Mouse (Mus musculus) forebrain, embryonic 13.5 days (tissue): ENCODE measurements around the gene Rraga. TPM values are rescaled to one million over a fixed set of nuclear protein-coding genes. Genes with fewer than 3 reads are reported as not detected.
"Not testable (repeated sequence)": the region's sequence is repeated elsewhere in the genome, so short reads cannot be mapped to it uniquely, and the experiment has no call there.

Experiments
- ATAC-seq: fragments of 200-750 bp; cut with Nextera tagmentation; 2 replicates; pipeline ENCODE4 v1.8.0; 2017
- H3K27ac ChIP-seq: fragments of 300-500 bp; sonication (generic); 2 replicates; pipeline ENCODE4 v1.5.1; 2015; ENCODE audit warnings: inconsistent platforms, mild to moderate bottlenecking, moderate library complexity
- H3K27me3 ChIP-seq: fragments of 300-500 bp; sonication (generic); 2 replicates; pipeline ENCODE4 v1.6.1; 2015; ENCODE audit warnings: mild to moderate bottlenecking, inconsistent platforms
- H3K36me3 ChIP-seq: fragments of 300-500 bp; sonication (generic); 2 replicates; pipeline ENCODE4 v1.6.1; 2015; ENCODE audit warnings: mild to moderate bottlenecking, inconsistent platforms; ENCODE audit not compliant: poor library complexity, severe bottlenecking
- H3K4me1 ChIP-seq: fragments of 300-500 bp; sonication (generic); 2 replicates; pipeline ENCODE4 v1.6.1; 2015; ENCODE audit warnings: inconsistent platforms
- H3K4me2 ChIP-seq: fragments of 300-500 bp; sonication (generic); 2 replicates; pipeline ENCODE4 v1.6.1; 2015; ENCODE audit warnings: inconsistent platforms, mild to moderate bottlenecking, moderate library complexity
- H3K4me3 ChIP-seq: fragments of 300-500 bp; sonication (generic); 2 replicates; pipeline ENCODE4 v1.5.1; 2015; ENCODE audit warnings: mild to moderate bottlenecking, inconsistent platforms
- H3K9ac ChIP-seq: fragments of 300-500 bp; sonication (generic); 2 replicates; pipeline ENCODE4 v1.6.1; 2015; ENCODE audit warnings: mild to moderate bottlenecking, inconsistent platforms
- H3K9me3 ChIP-seq: fragments of 300-500 bp; sonication (generic); replicated peaks from 2 replicates; pipeline ENCODE4 v1.6.1; 2016; ENCODE audit warnings: inconsistent platforms
- WGBS: fragments of 180-500 bp; shearing (Covaris S2); methylation state at CpG from one replicate; pipeline ENCODE4 v1.1.7; 2015; 5-methylcytosine and 5-hydroxymethylcytosine counted together
- polyA plus RNA-seq: library from polyadenylated mRNA; unstranded; fragments of >200 nt; fragmentation: Nextera tagmentation; extraction: Ambion mirVana; gene quantifications from 2 replicates; pipeline ENCODE4 v1.2.1, GENCODE M21; 2015

Gene Rraga
- polyA plus RNA-seq, 1 experiment from 2014 or later: 82.6 TPM

- Histone ChIP-seq H3K9ac (peak within 1 kb of the TSS; percentile 85), H3K27ac (peak within 1 kb of the TSS; percentile 66), H3K4me2 (peak within 1 kb of the TSS; percentile 91), H3K9me3 (no peaks in the 10 kb centered on the region), H3K4me3 (peak within 1 kb of the TSS; percentile 85), H3K4me1 (peaks cover 24% of the 10 kb centered on the region), H3K36me3 (no peaks in the 10 kb centered on the region), H3K27me3 (no peaks in the 10 kb centered on the region)
- WGBS: under 1% methylated on average over 59 of the region's 59 CpGs
- peak; percentile 100 for ATAC-seq
Observed at GRCm38 (mm10) chr4:86611524-86612288, 36.2 kb downstream of the Rraga start, which contains the start of gene Haus6. Gene Haus6, minus strand, starts transcription at chr4:86612055.

- no peak for ATAC-seq
- no peaks in the 10 kb centered on the region for H3K9me3 ChIP-seq
- 26% methylated on average over 8 of the region's 8 CpGs for WGBS
Observed at GRCm38 (mm10) chr4:86612289-86612620, 36.8 kb downstream of the Rraga start.

GRCm38 (mm10) chr4:86620506-86620905, 45.0 kb downstream of the Rraga start:
- H3K4me3 ChIP-seq: no peak overlapping the region
- no peaks in the 10 kb centered on the region for H3K36me3 ChIP-seq
- H3K4me2 ChIP-seq: no peak overlapping the region
- 77% methylated on average over 2 of the region's 2 CpGs for WGBS
- no peak overlapping the region for H3K9ac ChIP-seq
- no peak overlapping the region for H3K27ac ChIP-seq
- no peaks in the 10 kb centered on the region for H3K9me3 ChIP-seq
- no peak for ATAC-seq
- H3K4me1 ChIP-seq: no peaks in the 10 kb centered on the region
- no peaks in the 10 kb centered on the region for H3K27me3 ChIP-seq

More at GRCm38 (mm10) chr4:86612289-86612620, 36.8 kb downstream of the Rraga start:
- Histone ChIP-seq H3K4me1 (peaks cover 24% of the 10 kb centered on the region), H3K36me3 (no peaks in the 10 kb centered on the region), H3K27ac (no peak overlapping the region; the same call in 1 of the 2 replicates), H3K9ac (peak overlapping the region; percentile 58), H3K4me2 (peak overlapping the region; percentile 91), H3K4me3 (peak overlapping the region; percentile 85), H3K27me3 (no peaks in the 10 kb centered on the region)

DNA sequence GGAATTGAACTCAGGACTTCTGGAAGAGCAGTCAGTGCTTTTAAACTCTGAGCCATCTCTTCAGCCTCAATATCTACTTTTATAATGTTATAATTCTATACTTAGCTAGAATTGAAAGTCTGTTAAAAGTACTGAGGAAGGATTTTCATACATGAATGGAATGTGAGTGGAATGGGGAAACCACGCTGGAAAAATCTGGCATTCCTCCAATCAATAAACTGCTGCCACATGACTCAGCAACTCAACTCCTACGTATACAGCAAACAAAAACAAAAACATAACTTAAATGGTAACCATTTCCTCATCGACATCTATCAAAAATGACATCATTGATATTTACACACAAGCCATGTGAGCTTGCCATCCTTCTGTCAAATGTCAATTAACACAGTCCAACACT, 46.6 kb downstream of the Rraga start:
- H3K36me3 ChIP-seq: no peaks in the 10 kb centered on the region
- no peak overlapping the region for H3K9ac ChIP-seq
- H3K27me3 ChIP-seq: no peaks in the 10 kb centered on the region
- WGBS: 76% methylated on average over 3 of the region's 3 CpGs
- no peaks in the 10 kb centered on the region for H3K9me3 ChIP-seq
- H3K4me2 ChIP-seq: no peak overlapping the region
- no peak for ATAC-seq
- H3K4me1 ChIP-seq: no peaks in the 10 kb centered on the region
- H3K4me3 ChIP-seq: no peak overlapping the region
- H3K27ac ChIP-seq: no peak overlapping the region

DNA sequence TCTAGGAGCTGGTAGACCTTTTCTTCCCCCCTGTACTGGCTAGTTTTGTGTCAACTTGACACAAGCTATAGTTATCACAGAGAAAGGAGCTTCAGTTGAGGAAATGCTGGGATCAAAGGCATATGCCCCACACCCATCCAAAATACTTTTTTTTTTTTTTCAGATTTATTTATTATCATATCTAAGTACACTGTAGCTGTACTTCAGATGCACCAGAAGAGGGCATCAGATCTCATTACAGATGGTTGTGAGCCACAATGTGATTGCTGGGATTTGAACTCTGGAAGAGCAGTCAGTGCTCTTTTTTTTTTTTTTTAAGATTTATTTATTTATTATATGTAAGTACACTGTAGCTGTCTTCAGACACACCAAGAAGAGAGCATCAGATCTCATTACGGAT, 47.1 kb downstream of the Rraga start:
- H3K4me2 ChIP-seq, H3K27ac ChIP-seq, H3K4me3 ChIP-seq, H3K4me1 ChIP-seq, H3K27me3 ChIP-seq, ATAC-seq, H3K9ac ChIP-seq, H3K9me3 ChIP-seq, H3K36me3 ChIP-seq: not testable (repeated sequence)
- 90% methylated on average over 1 of the region's 1 CpGs for WGBS

- Histone ChIP-seq H3K27me3 (no peaks in the 10 kb centered on the region), H3K9me3 (no peaks in the 10 kb centered on the region), H3K9ac (no peak overlapping the region), H3K27ac (no peak overlapping the region), H3K36me3 (no peaks in the 10 kb centered on the region), H3K4me3 (no peak overlapping the region), H3K4me1 (no peaks in the 10 kb centered on the region), H3K4me2 (no peak overlapping the region)
- WGBS: 85% methylated on average over 5 of the region's 5 CpGs
- ATAC-seq: no peak
Observed at GRCm38 (mm10) chr4:86625463-86625862, 50.0 kb downstream of the Rraga start.

DNA sequence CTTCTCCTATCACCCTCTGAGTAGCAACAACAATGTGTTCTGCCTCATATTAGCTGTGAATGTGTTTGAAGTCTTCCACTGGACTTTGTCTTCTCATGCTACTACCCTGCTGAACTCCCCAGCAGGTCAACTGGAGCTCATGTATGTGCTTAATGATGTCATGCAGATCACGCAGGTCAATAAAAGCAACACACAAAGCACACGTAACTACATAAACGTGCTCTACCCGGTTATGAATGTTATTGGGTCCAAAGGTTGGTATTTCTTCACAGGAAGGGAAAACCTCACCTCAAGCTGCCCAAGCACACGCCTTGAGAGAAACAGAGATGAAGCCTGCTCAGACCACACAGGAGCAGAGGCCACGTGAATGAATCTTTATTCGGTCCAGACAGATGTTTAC, 51.0 kb downstream of the Rraga start:
- not testable (repeated sequence) for H3K9ac ChIP-seq, ATAC-seq, H3K4me1 ChIP-seq, H3K27ac ChIP-seq, H3K27me3 ChIP-seq, H3K4me3 ChIP-seq, H3K36me3 ChIP-seq, H3K4me2 ChIP-seq, H3K9me3 ChIP-seq
- 92% methylated on average over 7 of the region's 7 CpGs for WGBS

Other genes with a start within 250 kb of the Rraga start
- not detected in 2 replicates for gene Saxo1, start 17.3 kb upstream of the Rraga start, polyA plus RNA-seq
- 18.0 and 19.6 TPM in 2 replicates for gene Haus6, start 36.4 kb downstream of the Rraga start, polyA plus RNA-seq
- 39.5 and 44.4 TPM in 2 replicates for gene Plin2, start 94.4 kb downstream of the Rraga start, polyA plus RNA-seq
- 4.1 and 5.4 TPM in 2 replicates for gene Dennd4c, start 172.9 kb downstream of the Rraga start, polyA plus RNA-seq